Mouse (Mus musculus) telencephalon, adult 2 months (tissue): ENCODE data around the gene Pkhd1.
"Not testable (repeated sequence)": the region's sequence is repeated elsewhere in the genome, so short reads cannot be mapped to it uniquely, and the experiment has no call there.

ENCODE experiments used
- DNase-seq: peaks from one replicate; pipeline ENCODE4 v3.0.0-alpha.2; 2011; ENCODE audit warnings: low read depth, low spot score

The Pkhd1 gene

GRCm38 (mm10) chr1:20301631-20302030 lies 316.2 kb downstream of the Pkhd1 start:
- DNase-seq: no peak

GRCm38 (mm10) chr1:20288696-20289095 lies 329.2 kb downstream of the Pkhd1 start:
- no peak for DNase-seq

- no peak for DNase-seq
Observed at GRCm38 (mm10) chr1:20260403-20260802, 357.5 kb downstream of the Pkhd1 start.

GRCm38 (mm10) chr1:20248169-20248568 lies 369.7 kb downstream of the Pkhd1 start:
- DNase-seq: no peak

- DNase-seq: no peak
Observed at GRCm38 (mm10) chr1:20216681-20217080, 401.2 kb downstream of the Pkhd1 start.

- peak; percentile 0 for DNase-seq
Observed at GRCm38 (mm10) chr1:20190444-20190843, 427.4 kb downstream of the Pkhd1 start.

- no peak for DNase-seq
Observed at GRCm38 (mm10) chr1:20180157-20180556, 437.7 kb downstream of the Pkhd1 start.

GRCm38 (mm10) chr1:20171199-20171598 lies 446.7 kb downstream of the Pkhd1 start:
- DNase-seq: no peak

GRCm38 (mm10) chr1:20150627-20151026 lies 467.2 kb downstream of the Pkhd1 start:
- DNase-seq: not testable (repeated sequence)

- no peak for DNase-seq
Observed at GRCm38 (mm10) chr1:20150016-20150415, 467.8 kb downstream of the Pkhd1 start.

- no peak for DNase-seq
Observed at GRCm38 (mm10) chr1:20136205-20136604, 481.7 kb downstream of the Pkhd1 start.

- no peak for DNase-seq
Observed at GRCm38 (mm10) chr1:20135065-20135618, 482.7 kb downstream of the Pkhd1 start.

GRCm38 (mm10) chr1:20133636-20134035 lies 484.2 kb downstream of the Pkhd1 start:
- no peak for DNase-seq

- DNase-seq: no peak
Observed at GRCm38 (mm10) chr1:20131786-20132596, 485.9 kb downstream of the Pkhd1 start.

- DNase-seq: no peak
Observed at GRCm38 (mm10) chr1:20117331-20117730, 500.5 kb downstream of the Pkhd1 start.

GRCm38 (mm10) chr1:20069733-20070132 lies 548.1 kb downstream of the Pkhd1 start:
- peak; percentile 58 for DNase-seq

- no peak for DNase-seq
Observed at GRCm38 (mm10) chr1:20058245-20058644, 559.6 kb downstream of the Pkhd1 start.

- peak; percentile 6 for DNase-seq
Observed at GRCm38 (mm10) chr1:20039389-20039788, 578.5 kb downstream of the Pkhd1 start.

GRCm38 (mm10) chr1:20035277-20035676 lies 582.6 kb downstream of the Pkhd1 start:
- DNase-seq: no peak

- no peak for DNase-seq
Observed at GRCm38 (mm10) chr1:20018198-20018925, 599.5 kb downstream of the Pkhd1 start.

GRCm38 (mm10) chr1:20017619-20018018 lies 600.2 kb downstream of the Pkhd1 start:
- no peak for DNase-seq
